ENCODE assay signal across 11 mouse cellular contexts in the genomic region with DNA sequence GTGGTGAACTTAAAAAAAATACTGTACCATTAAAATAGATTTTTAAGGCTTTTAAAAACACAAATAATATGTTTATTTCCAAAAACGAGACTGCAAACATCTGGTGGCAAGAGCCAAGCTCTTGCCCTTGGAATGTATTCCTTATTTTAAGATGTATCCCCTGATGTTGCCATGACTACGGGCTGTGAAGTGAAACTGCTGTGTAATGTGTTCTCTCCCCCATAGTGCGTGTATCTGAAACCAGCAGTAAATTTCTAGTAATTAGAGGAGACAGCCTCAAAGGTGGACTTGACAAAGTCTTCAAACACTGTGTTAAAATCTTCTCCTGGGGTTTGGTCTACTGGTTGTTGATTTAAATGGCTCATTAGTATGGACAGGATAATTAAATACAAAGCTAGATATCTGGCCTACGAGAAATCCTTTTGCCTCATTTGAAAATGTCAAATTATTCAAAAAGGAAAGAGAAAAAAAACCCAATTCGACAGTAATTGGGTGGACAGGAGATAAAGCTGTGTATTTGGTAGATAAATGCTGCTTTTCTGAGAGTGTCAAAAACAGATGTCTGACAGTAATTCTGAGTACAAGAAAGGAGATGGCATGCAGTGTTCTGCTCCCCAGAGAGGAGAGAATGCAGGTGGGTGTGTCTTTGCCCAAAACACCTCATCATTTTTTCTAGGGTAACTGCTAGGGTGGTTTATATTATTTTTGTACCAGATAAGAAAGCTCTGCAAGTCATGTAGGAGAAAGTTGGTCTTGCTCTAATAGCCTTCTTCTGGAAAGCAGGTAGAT.
DNase-seq lines count a peak whose midpoint lies in the region; ATAC-seq and TF ChIP-seq lines count a peak whose summit lies in the region.
"Had no signal": no experiment of that assay in that cellular context is flagged by ENCODE, and none has a peak within 500 bp of the region (broad histone marks: within the 10 kb centered on the region; RNA-seq: fewer than 3 reads in every experiment).

No protein-coding gene starts in this region.

- H3K9me3 ChIP-seq in forebrain, embryonic 16.5 days (ENCODE audit: control insufficient read depth, low read length), result no peaks in the 10 kb centered on the region
- H3K9me3 ChIP-seq in midbrain, embryonic 15.5 days, result no peaks in the 10 kb centered on the region
- H3K9me3 ChIP-seq in liver, postnatal 0 days (ENCODE audit: low read length), result no peaks in the 10 kb centered on the region
- no peaks in the 10 kb centered on the region for H3K9me3 ChIP-seq in intestine, embryonic 16.5 days (ENCODE audit: control insufficient read depth, low read length)

- TF ChIP-seq POLR2A in brain, embryonic 14.5 days (IDR thresholded peaks at IDR 0.05; ENCODE audit: borderline replicate concordance, extremely low read depth, insufficient read depth, insufficient read length, poor library complexity, severe bottlenecking), result no peak

- no peak for TF ChIP-seq CTCF in brain, embryonic 14.5 days (IDR thresholded peaks at IDR 0.05; ENCODE audit: borderline replicate concordance, extremely low read depth, insufficient read depth, insufficient read length)
- no peak for TF ChIP-seq CTCF in liver, postnatal 0 days (IDR thresholded peaks at IDR 0.05; ENCODE audit: low read depth)

- no peaks in the 10 kb centered on the region for H3K36me3 ChIP-seq in forebrain, embryonic 16.5 days (ENCODE audit: control insufficient read depth, insufficient read depth)
- H3K36me3 ChIP-seq in midbrain, embryonic 15.5 days (replicated peaks), result no peaks in the 10 kb centered on the region
- no peaks in the 10 kb centered on the region for H3K36me3 ChIP-seq in liver, postnatal 0 days (replicated peaks; ENCODE audit: insufficient read depth, low read length)
- H3K36me3 ChIP-seq in intestine, embryonic 16.5 days (ENCODE audit: control insufficient read depth, insufficient read depth, low read length), result no peaks in the 10 kb centered on the region

- peaks cover 14% of the 10 kb centered on the region for H3K4me1 ChIP-seq in forebrain, embryonic 16.5 days (replicated peaks; ENCODE audit: control insufficient read depth, insufficient read depth, low read length)
- H3K4me1 ChIP-seq in midbrain, embryonic 15.5 days, result peaks cover 12% of the 10 kb centered on the region
- H3K4me1 ChIP-seq in liver, postnatal 0 days (ENCODE audit: insufficient read depth), result no peaks in the 10 kb centered on the region
- no peaks in the 10 kb centered on the region for H3K4me1 ChIP-seq in intestine, embryonic 16.5 days (ENCODE audit: control insufficient read depth, insufficient read depth, low read length)

- no peak overlapping the region for H3K4me2 ChIP-seq in forebrain, embryonic 16.5 days (ENCODE audit: low read length)
- no peak overlapping the region for H3K4me2 ChIP-seq in midbrain, embryonic 15.5 days
- no peak overlapping the region for H3K4me2 ChIP-seq in liver, postnatal 0 days (ENCODE audit: low read depth, low read length)
- no peak overlapping the region for H3K4me2 ChIP-seq in intestine, embryonic 16.5 days (ENCODE audit: low read depth, low read length)

- peak; percentile 5 for DNase-seq in kidney, postnatal 10 days
- DNase-seq in kidney, adult 18-20 months, result no peak
- peak; percentile 91 for DNase-seq in brain, embryonic 14.5 days (ENCODE audit: low read depth)
- DNase-seq in liver, postnatal 0 days, result no peak
- DNase-seq in yolk sac, embryonic 10.5 days (ENCODE audit: low spot score), result no peak
- DNase-seq: cerebellum, adult 11-12 months; lung, adult 18-20 months had no signal

- no peak overlapping the region for H3K9ac ChIP-seq in forebrain, embryonic 16.5 days (replicated peaks; ENCODE audit: low read depth, low read length)
- no peak overlapping the region for H3K9ac ChIP-seq in midbrain, embryonic 15.5 days
- H3K9ac ChIP-seq in liver, postnatal 0 days (replicated peaks), result no peak overlapping the region
- no peak overlapping the region for H3K9ac ChIP-seq in intestine, embryonic 16.5 days (ENCODE audit: low read depth, low read length)

- no peak overlapping the region for H3K4me3 ChIP-seq in forebrain, embryonic 16.5 days (replicated peaks; ENCODE audit: low read length)
- H3K4me3 ChIP-seq in midbrain, embryonic 15.5 days, result no peak overlapping the region
- H3K4me3 ChIP-seq in liver, postnatal 0 days (ENCODE audit: low read depth, low read length), result no peak overlapping the region
- H3K4me3 ChIP-seq in intestine, embryonic 16.5 days (ENCODE audit: low read length), result no peak overlapping the region
- H3K4me3 ChIP-seq: erythroblast, embryonic 14.5 days had no signal

- TF ChIP-seq EP300 in liver, postnatal 0 days (IDR thresholded peaks at IDR 0.05; ENCODE audit: low read depth), result no peak

- H3K27ac ChIP-seq in forebrain, embryonic 16.5 days (ENCODE audit: low read length), result peak overlapping the region; percentile 41; the same call in 1 of the 2 replicates
- H3K27ac ChIP-seq in midbrain, embryonic 15.5 days, result peak overlapping the region; percentile 64
- no peak overlapping the region for H3K27ac ChIP-seq in liver, postnatal 0 days (ENCODE audit: low read depth)
- H3K27ac ChIP-seq in intestine, embryonic 16.5 days (ENCODE audit: low read length), result no peak overlapping the region

- 8% methylated on average over 5 of the region's 5 CpGs for WGBS in forebrain, embryonic 16.5 days
- 25% methylated on average over 5 of the region's 5 CpGs for WGBS in midbrain, embryonic 15.5 days
- WGBS in liver, postnatal 0 days (ENCODE audit: insufficient replicate concordance), result 58% methylated on average over 5 of the region's 5 CpGs
- WGBS in intestine, embryonic 16.5 days, result 53% methylated on average over 5 of the region's 5 CpGs

- ATAC-seq in forebrain, embryonic 16.5 days, result peak; percentile 82
- peak; percentile 96 for ATAC-seq in midbrain, embryonic 15.5 days (replicated peaks)
- ATAC-seq in liver, postnatal 0 days, result no peak
- no peak for ATAC-seq in intestine, embryonic 16.5 days

- no peaks in the 10 kb centered on the region for H3K27me3 ChIP-seq in forebrain, embryonic 16.5 days (replicated peaks; ENCODE audit: control insufficient read depth, insufficient read depth, low read length)
- H3K27me3 ChIP-seq in midbrain, embryonic 15.5 days (replicated peaks), result no peaks in the 10 kb centered on the region
- no peaks in the 10 kb centered on the region for H3K27me3 ChIP-seq in liver, postnatal 0 days (ENCODE audit: insufficient read depth, low read length)
- H3K27me3 ChIP-seq in intestine, embryonic 16.5 days (replicated peaks; ENCODE audit: control insufficient read depth, insufficient read depth, low read length), result no peaks in the 10 kb centered on the region

Comparison
In these comparisons a context has a peak if more than half of its experiments do, and no peak if none do; other contexts are left out.
1. DNase-seq: peak in kidney, postnatal 10 days (single experiment) and brain, embryonic 14.5 days (single experiment); none in kidney, adult 18-20 months (single experiment), liver, postnatal 0 days (single experiment) and yolk sac, embryonic 10.5 days (single experiment).
2. ATAC-seq: peak in forebrain, embryonic 16.5 days (single experiment) and midbrain, embryonic 15.5 days (single experiment); none in liver, postnatal 0 days (single experiment) and intestine, embryonic 16.5 days (single experiment).
3. H3K27ac ChIP-seq: peak in forebrain, embryonic 16.5 days (single experiment) and midbrain, embryonic 15.5 days (single experiment); none in liver, postnatal 0 days (single experiment) and intestine, embryonic 16.5 days (single experiment).